Mouse (Mus musculus) forebrain, postnatal 0 days (tissue): ENCODE data around the gene Hddc3. TPM values are rescaled to one million over a fixed set of nuclear protein-coding genes. Genes with fewer than 3 reads are reported as not detected.
A peak's percentile ranks its signal among the peaks of the same experiment; 100 is the strongest.
"Not testable (repeated sequence)": the region's sequence is repeated elsewhere in the genome, so short reads cannot be mapped to it uniquely, and the experiment has no call there.

Experiments used
- ATAC-seq: fragments of 200-750 bp; cut with Nextera tagmentation; 2 replicates; pipeline ENCODE4 v1.8.0; 2017; ENCODE audit warnings: mild to moderate bottlenecking, moderate library complexity
- DNase-seq: peaks from one replicate; pipeline ENCODE4 v3.0.0-alpha.2; 2015
- H3K27ac ChIP-seq: fragments of 300-500 bp; sonication (generic); 2 replicates; pipeline ENCODE4 v1.5.1; 2014; ENCODE audit warnings: low read depth, mild to moderate bottlenecking, antibody characterized with exemption, low read length, moderate library complexity, mixed read lengths
- H3K27me3 ChIP-seq: fragments of 300-500 bp; sonication (generic); 2 replicates; pipeline ENCODE4 v1.6.1; 2014; ENCODE audit warnings: mild to moderate bottlenecking, low read length, mixed read lengths; ENCODE audit not compliant: insufficient read depth
- H3K36me3 ChIP-seq: fragments of 300-500 bp; sonication (generic); 2 replicates; pipeline ENCODE4 v1.6.1; 2014; ENCODE audit warnings: mild to moderate bottlenecking, moderate library complexity; ENCODE audit not compliant: insufficient read depth
- H3K4me1 ChIP-seq: fragments of 300-500 bp; sonication (generic); 2 replicates; pipeline ENCODE4 v1.6.1; 2014; ENCODE audit warnings: antibody characterized with exemption; ENCODE audit not compliant: insufficient read depth
- H3K4me2 ChIP-seq: fragments of 300-500 bp; sonication (generic); 2 replicates; pipeline ENCODE4 v1.6.1; 2014; ENCODE audit warnings: low read depth, mild to moderate bottlenecking, moderate library complexity
- H3K4me3 ChIP-seq: fragments of 300-500 bp; sonication (generic); 2 replicates; pipeline ENCODE4 v1.5.1; 2014; ENCODE audit warnings: low read depth, low read length, mixed read lengths
- H3K9ac ChIP-seq: fragments of 300-500 bp; sonication (generic); 2 replicates; pipeline ENCODE4 v1.6.1; 2014; ENCODE audit warnings: mild to moderate bottlenecking
- H3K9me3 ChIP-seq: fragments of 300-500 bp; sonication (generic); 2 replicates; pipeline ENCODE4 v1.6.1; 2016; ENCODE audit warnings: low read length
- CTCF ChIP-seq: sonication (generic); IDR thresholded peaks from 2 replicates; pipeline ENCODE4 v1.5.1; 2016; ENCODE audit warnings: antibody characterized with exemption, control low read depth, low read depth
- WGBS: fragments of 180-500 bp; shearing (Covaris S2); extraction: QIAGEN DNeasy Blood & Tissue Kit; methylation state at CpG from one replicate; pipeline ENCODE4 v1.1.7; 2014; 5-methylcytosine and 5-hydroxymethylcytosine counted together
- polyA plus RNA-seq: library from polyadenylated mRNA; unstranded; fragments of >200 nt; fragmentation: Nextera tagmentation; extraction: Ambion mirVana; gene quantifications from 2 replicates; pipeline ENCODE4 v1.2.1, GENCODE M21; 2015
- total RNA-seq: library from RNA; depleted of rRNA; stranded (reverse); fragments of >200 nt; gene quantifications from 2 replicates; pipeline ENCODE4 v1.2.3, GENCODE M21; 2014; rRNA removed

Gene Hddc3
- total and polyA plus RNA-seq, 2 experiments from 2014 or later = 14.6 to 44.4 TPM

- ATAC-seq, H3K9ac ChIP-seq, H3K27me3 ChIP-seq, H3K27ac ChIP-seq, DNase-seq, H3K4me2 ChIP-seq, H3K4me3 ChIP-seq, H3K9me3 ChIP-seq: not testable (repeated sequence)
- WGBS = 86% methylated on average over 4 of the region's 4 CpGs
- Histone ChIP-seq H3K36me3 (peaks cover 59% of the 10 kb centered on the region), H3K4me1 (peaks cover 17% of the 10 kb centered on the region)
- peak; percentile 48 for TF ChIP-seq CTCF
Observed at GRCm38 (mm10) chr7:80396427-80396826, 53.5 kb downstream of the Hddc3 start.

- no peak for ATAC-seq
- no peak overlapping the region for H3K4me3 ChIP-seq
- no peak overlapping the region for H3K27ac ChIP-seq
- DNase-seq = no peak
- peaks cover 44% of the 10 kb centered on the region for H3K36me3 ChIP-seq
- no peak overlapping the region for H3K9ac ChIP-seq
- no peak overlapping the region for H3K4me2 ChIP-seq
- no peak for TF ChIP-seq CTCF
- no peaks in the 10 kb centered on the region for H3K27me3 ChIP-seq
- H3K9me3 ChIP-seq = no peaks in the 10 kb centered on the region
- 84% methylated on average over 9 of the region's 9 CpGs for WGBS
- H3K4me1 ChIP-seq = peaks cover 20% of the 10 kb centered on the region
Observed at GRCm38 (mm10) chr7:80397986-80398385, 55.1 kb downstream of the Hddc3 start.

- Histone ChIP-seq H3K9ac (no peak overlapping the region), H3K27ac (no peak overlapping the region), H3K36me3 (peaks cover 35% of the 10 kb centered on the region), H3K4me2 (no peak overlapping the region), H3K9me3 (no peaks in the 10 kb centered on the region), H3K4me1 (peaks cover 20% of the 10 kb centered on the region), H3K27me3 (no peaks in the 10 kb centered on the region), H3K4me3 (no peak overlapping the region)
- DNase-seq (no peak), ATAC-seq (no peak)
- 76% methylated on average over 9 of the region's 9 CpGs for WGBS
- peak; percentile 21 for TF ChIP-seq CTCF
Observed at GRCm38 (mm10) chr7:80398654-80399444, 55.9 kb downstream of the Hddc3 start.

- TF ChIP-seq CTCF = 0 out of 2 replicates have a peak, but pooled peaks have one; percentile 9
- H3K4me1 ChIP-seq = peaks cover 20% of the 10 kb centered on the region
- H3K4me2 ChIP-seq = peak overlapping the region; percentile 95
- no peak for DNase-seq
- no peak for ATAC-seq
- H3K27ac ChIP-seq = no peak overlapping the region
- no peaks in the 10 kb centered on the region for H3K9me3 ChIP-seq
- no peaks in the 10 kb centered on the region for H3K27me3 ChIP-seq
- peaks cover 27% of the 10 kb centered on the region for H3K36me3 ChIP-seq
- WGBS = 42% methylated on average over 5 of the region's 5 CpGs
- no peak overlapping the region for H3K9ac ChIP-seq
- H3K4me3 ChIP-seq = no peak overlapping the region
Observed at GRCm38 (mm10) chr7:80400099-80400498, 57.2 kb downstream of the Hddc3 start.

Other genes with a start within 250 kb of the Hddc3 start
- 143 and 145 TPM in 2 replicates for gene Idh2, start 227.7 kb upstream of the Hddc3 start, total RNA-seq
- gene Idh2, start 227.7 kb upstream of the Hddc3 start, polyA plus RNA-seq = 110 and 128 TPM in 2 replicates
- gene Sema4b, start 156.3 kb upstream of the Hddc3 start, total RNA-seq = 24.5 and 35.6 TPM in 2 replicates
- gene Sema4b, start 156.3 kb upstream of the Hddc3 start, polyA plus RNA-seq = 17.0 and 22.4 TPM in 2 replicates
- 11.3 and 16.4 TPM in 2 replicates for gene Cib1, start 110.3 kb upstream of the Hddc3 start, total RNA-seq
- gene Cib1, start 110.3 kb upstream of the Hddc3 start, polyA plus RNA-seq = 29.0 and 29.3 TPM in 2 replicates
- 4.1 and 5.8 TPM in 2 replicates for gene Gdpgp1, start 110.2 kb upstream of the Hddc3 start, total RNA-seq
- 1.3 and 2.6 TPM in 2 replicates for gene Gdpgp1, start 110.2 kb upstream of the Hddc3 start, polyA plus RNA-seq
- 0.48 and 2.0 TPM in 2 replicates for gene Ttll13, start 96.7 kb upstream of the Hddc3 start, total RNA-seq
- 1.4 and 1.5 TPM in 2 replicates for gene Ttll13, start 96.7 kb upstream of the Hddc3 start, polyA plus RNA-seq
- gene Ngrn, start 81.9 kb upstream of the Hddc3 start, total RNA-seq = 67.2 and 74.9 TPM in 2 replicates
- 71.4 and 72.0 TPM in 2 replicates for gene Ngrn, start 81.9 kb upstream of the Hddc3 start, polyA plus RNA-seq
- gene Vps33b, start 73.5 kb upstream of the Hddc3 start, total RNA-seq = 37.5 and 41.0 TPM in 2 replicates
- 8.3 and 15.0 TPM in 2 replicates for gene Vps33b, start 73.5 kb upstream of the Hddc3 start, polyA plus RNA-seq
- gene Prc1, start 48.7 kb upstream of the Hddc3 start, total RNA-seq = 12.2 and 17.1 TPM in 2 replicates
- 19.0 and 23.9 TPM in 2 replicates for gene Prc1, start 48.7 kb upstream of the Hddc3 start, polyA plus RNA-seq
- gene Rccd1, start 18.6 kb upstream of the Hddc3 start, total RNA-seq = 25.2 and 38.9 TPM in 2 replicates
- gene Rccd1, start 18.6 kb upstream of the Hddc3 start, polyA plus RNA-seq = 3.5 and 7.0 TPM in 2 replicates
- 49.2 and 69.4 TPM in 2 replicates for gene Unc45a, start 2.1 kb upstream of the Hddc3 start, total RNA-seq
- 35.2 and 50.1 TPM in 2 replicates for gene Unc45a, start 2.1 kb upstream of the Hddc3 start, polyA plus RNA-seq
- gene Man2a2, start 28.3 kb downstream of the Hddc3 start, total RNA-seq = 49.4 and 54.8 TPM in 2 replicates
- 6.5 and 12.0 TPM in 2 replicates for gene Man2a2, start 28.3 kb downstream of the Hddc3 start, polyA plus RNA-seq
- 4.5 and 6.4 TPM in 2 replicates for gene Fes, start 44.8 kb downstream of the Hddc3 start, total RNA-seq
- 2.5 and 2.8 TPM in 2 replicates for gene Fes, start 44.8 kb downstream of the Hddc3 start, polyA plus RNA-seq
- 16.9 and 21.8 TPM in 2 replicates for gene Furin, start 62.3 kb downstream of the Hddc3 start, total RNA-seq
- 6.8 and 7.7 TPM in 2 replicates for gene Furin, start 62.3 kb downstream of the Hddc3 start, polyA plus RNA-seq
- 7.1 and 10.4 TPM in 2 replicates for gene Blm, start 192.0 kb downstream of the Hddc3 start, total RNA-seq
- gene Blm, start 192.0 kb downstream of the Hddc3 start, polyA plus RNA-seq = 3.1 and 5.5 TPM in 2 replicates